Mouse (Mus musculus): Measurements from ENCODE around the gene Grem1. TPM values are rescaled to one million over a fixed set of nuclear protein-coding genes. Genes with fewer than 3 reads are reported as not detected.

Gene Grem1
- 5.5 and 6.4 TPM in 2 replicates for polyA plus RNA-seq (2011; ENCODE audit: insufficient read depth, insufficient read length, low read depth, missing spikeins)

GRCm38 (mm10) chr2:113758311-113759161, at the start of gene Grem1:
Gene Grem1 (minus strand): TSS chr2:113758646.
- H3K27me3 ChIP-seq (ENCODE audit: control insufficient read depth, insufficient read depth, low read length, poor library complexity, severe bottlenecking), result peaks cover 7% of the 10 kb centered on the region
- H3K4me3 ChIP-seq (ENCODE audit: low read depth, low read length), result peak within 1 kb of the TSS; percentile 44
- H3K27ac ChIP-seq (ENCODE audit: insufficient read depth, low read length), result no peak within 1 kb of the TSS
- H3K9ac ChIP-seq (ENCODE audit: low read depth, poor library complexity, severe bottlenecking), result no peak within 1 kb of the TSS
- no peaks in the 10 kb centered on the region for H3K4me1 ChIP-seq (ENCODE audit: control insufficient read depth, insufficient read depth, low read length)
- TF ChIP-seq CTCF (IDR thresholded peaks at IDR 0.05; ENCODE audit: low read depth, low read length) (no peak), POLR2A (IDR thresholded peaks at IDR 0.05; ENCODE audit: insufficient read depth, low read length) (no peak), EP300 (IDR thresholded peaks at IDR 0.05; ENCODE audit: insufficient read depth, low read depth, low read length) (no peak)
- no peaks in the 10 kb centered on the region for H3K36me3 ChIP-seq (ENCODE audit: control insufficient read depth, insufficient read depth, low read length, poor library complexity, severe bottlenecking)
- H3K9me3 ChIP-seq (replicated peaks; ENCODE audit: control insufficient read depth, insufficient read depth, low read length, poor library complexity, severe bottlenecking), result no peaks in the 10 kb centered on the region

- Histone ChIP-seq H3K27me3 (ENCODE audit: control insufficient read depth, insufficient read depth, low read length, poor library complexity, severe bottlenecking) (0 out of 2 replicates have a peak, but pooled peaks cover 1% of the 10 kb centered on the region), H3K9me3 (replicated peaks; ENCODE audit: control insufficient read depth, insufficient read depth, low read length, poor library complexity, severe bottlenecking) (peaks cover 4% of the 10 kb centered on the region), H3K9ac (ENCODE audit: low read depth, poor library complexity, severe bottlenecking) (no peak overlapping the region), H3K27ac (ENCODE audit: insufficient read depth, low read length) (no peak overlapping the region), H3K4me1 (ENCODE audit: control insufficient read depth, insufficient read depth, low read length) (no peaks in the 10 kb centered on the region), H3K36me3 (ENCODE audit: control insufficient read depth, insufficient read depth, low read length, poor library complexity, severe bottlenecking) (no peaks in the 10 kb centered on the region), H3K4me3 (ENCODE audit: low read depth, low read length) (no peak overlapping the region)
- peak; percentile 49 for TF ChIP-seq CTCF (IDR thresholded peaks at IDR 0.05; ENCODE audit: low read depth, low read length)
- no peak for TF ChIP-seq EP300 (IDR thresholded peaks at IDR 0.05; ENCODE audit: insufficient read depth, low read depth, low read length)
- no peak for TF ChIP-seq POLR2A (IDR thresholded peaks at IDR 0.05; ENCODE audit: insufficient read depth, low read length)
These were observed 49.2 kb upstream of the Grem1 start for GRCm38 (mm10) chr2:113807640-113808039.

GRCm38 (mm10) chr2:113806851-113807577, 48.6 kb upstream of the Grem1 start:
- Histone ChIP-seq H3K9ac (ENCODE audit: low read depth, poor library complexity, severe bottlenecking) (no peak overlapping the region), H3K27ac (ENCODE audit: insufficient read depth, low read length) (no peak overlapping the region), H3K36me3 (ENCODE audit: control insufficient read depth, insufficient read depth, low read length, poor library complexity, severe bottlenecking) (no peaks in the 10 kb centered on the region), H3K4me3 (ENCODE audit: low read depth, low read length) (no peak overlapping the region), H3K4me1 (ENCODE audit: control insufficient read depth, insufficient read depth, low read length) (no peaks in the 10 kb centered on the region), H3K27me3 (ENCODE audit: control insufficient read depth, insufficient read depth, low read length, poor library complexity, severe bottlenecking) (0 out of 2 replicates have a peak, but pooled peaks cover 1% of the 10 kb centered on the region), H3K9me3 (replicated peaks; ENCODE audit: control insufficient read depth, insufficient read depth, low read length, poor library complexity, severe bottlenecking) (peaks cover 4% of the 10 kb centered on the region)
- TF ChIP-seq EP300 (IDR thresholded peaks at IDR 0.05; ENCODE audit: insufficient read depth, low read depth, low read length) (0 out of 2 replicates have a peak, but pooled peaks have one; percentile 63), POLR2A (IDR thresholded peaks at IDR 0.05; ENCODE audit: insufficient read depth, low read length) (no peak), CTCF (IDR thresholded peaks at IDR 0.05; ENCODE audit: low read depth, low read length) (no peak)

- H3K4me1 ChIP-seq (ENCODE audit: control insufficient read depth, insufficient read depth, low read length), result no peaks in the 10 kb centered on the region
- no peak overlapping the region for H3K9ac ChIP-seq (ENCODE audit: low read depth, poor library complexity, severe bottlenecking)
- H3K27ac ChIP-seq (ENCODE audit: insufficient read depth, low read length), result no peak overlapping the region
- TF ChIP-seq POLR2A (IDR thresholded peaks at IDR 0.05; ENCODE audit: insufficient read depth, low read length), result no peak
- no peak for TF ChIP-seq EP300 (IDR thresholded peaks at IDR 0.05; ENCODE audit: insufficient read depth, low read depth, low read length)
- TF ChIP-seq CTCF (IDR thresholded peaks at IDR 0.05; ENCODE audit: low read depth, low read length), result no peak
- peaks cover 4% of the 10 kb centered on the region for H3K9me3 ChIP-seq (replicated peaks; ENCODE audit: control insufficient read depth, insufficient read depth, low read length, poor library complexity, severe bottlenecking)
- no peak overlapping the region for H3K4me3 ChIP-seq (ENCODE audit: low read depth, low read length)
- H3K36me3 ChIP-seq (ENCODE audit: control insufficient read depth, insufficient read depth, low read length, poor library complexity, severe bottlenecking), result no peaks in the 10 kb centered on the region
- H3K27me3 ChIP-seq (ENCODE audit: control insufficient read depth, insufficient read depth, low read length, poor library complexity, severe bottlenecking), result 0 out of 2 replicates have a peak, but pooled peaks cover 1% of the 10 kb centered on the region
These were observed 47.3 kb upstream of the Grem1 start for GRCm38 (mm10) chr2:113805765-113806164.

- Histone ChIP-seq H3K27me3 (ENCODE audit: control insufficient read depth, insufficient read depth, low read length, poor library complexity, severe bottlenecking) (0 out of 2 replicates have a peak, but pooled peaks cover 1% of the 10 kb centered on the region), H3K4me3 (ENCODE audit: low read depth, low read length) (no peak overlapping the region), H3K9ac (ENCODE audit: low read depth, poor library complexity, severe bottlenecking) (no peak overlapping the region), H3K36me3 (ENCODE audit: control insufficient read depth, insufficient read depth, low read length, poor library complexity, severe bottlenecking) (no peaks in the 10 kb centered on the region), H3K4me1 (ENCODE audit: control insufficient read depth, insufficient read depth, low read length) (no peaks in the 10 kb centered on the region), H3K27ac (ENCODE audit: insufficient read depth, low read length) (no peak overlapping the region), H3K9me3 (replicated peaks; ENCODE audit: control insufficient read depth, insufficient read depth, low read length, poor library complexity, severe bottlenecking) (no peaks in the 10 kb centered on the region)
- no peak for TF ChIP-seq CTCF (IDR thresholded peaks at IDR 0.05; ENCODE audit: low read depth, low read length)
- TF ChIP-seq EP300 (IDR thresholded peaks at IDR 0.05; ENCODE audit: insufficient read depth, low read depth, low read length), result no peak
These were observed 45.3 kb upstream of the Grem1 start for GRCm38 (mm10) chr2:113803753-113804152.
